In genomic region chr2:4560516-4560915, GRCm38 (mm10) we compare ENCODE assay signal across 1 mouse cellular context.
TF ChIP-seq lines count a peak whose summit lies in the region.

No protein-coding gene starts in this region.

TF ChIP-seq in MEL, 35 proteins besides CTCF, POLR2A, EP300 and RAD21:
- TF ChIP-seq CHD1 (IDR thresholded peaks at IDR 0.05; ENCODE audit: low read depth, low read length) (peak; percentile 66; the same call in 1 of the 2 replicates), MXI1 (IDR thresholded peaks at IDR 0.05; ENCODE audit: low read depth, low read length) (0 out of 2 replicates have a peak, but pooled peaks have one; percentile 38), USF1 (IDR thresholded peaks at IDR 0.05; ENCODE audit: low read depth, low read length) (peak; percentile 55; the same call in 1 of the 2 replicates)
TF ChIP-seq in MEL: peak in this region for 3; not testable (repeated sequence) for 32.
